Mouse (Mus musculus): ENCODE measurements around the gene Cd200r4. TPM values are rescaled to one million over a fixed set of nuclear protein-coding genes. Genes with fewer than 3 reads are reported as not detected.
"Not testable (repeated sequence)": the region's sequence is repeated elsewhere in the genome, so short reads cannot be mapped to it uniquely, and the experiment has no call there.

Gene Cd200r4
- not detected for total RNA-seq (2021)

DNA sequence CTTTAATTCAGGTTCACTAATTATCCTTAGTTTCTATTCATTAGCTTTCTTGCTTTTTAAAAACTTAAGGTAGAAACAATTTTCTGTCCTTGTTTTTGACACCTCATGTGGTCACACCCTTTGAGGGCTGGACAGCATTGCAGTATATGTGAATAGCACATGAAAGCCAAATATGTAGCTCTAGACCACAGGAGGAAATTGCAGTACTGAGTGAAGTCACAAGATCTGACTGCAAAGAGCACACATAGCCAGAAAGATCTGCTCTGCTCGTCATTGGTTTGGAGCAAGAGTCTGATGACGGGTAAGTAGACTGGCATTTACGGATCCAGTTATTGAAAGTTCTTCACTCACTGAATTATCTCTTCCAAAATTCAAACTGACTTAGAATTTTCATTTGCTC is at the start of gene Cd200r4:
TSS of gene Cd200r4 (plus strand) at position 190 of the 400 bp plus-strand sequence.
- DNase-seq, result no peak

DNA sequence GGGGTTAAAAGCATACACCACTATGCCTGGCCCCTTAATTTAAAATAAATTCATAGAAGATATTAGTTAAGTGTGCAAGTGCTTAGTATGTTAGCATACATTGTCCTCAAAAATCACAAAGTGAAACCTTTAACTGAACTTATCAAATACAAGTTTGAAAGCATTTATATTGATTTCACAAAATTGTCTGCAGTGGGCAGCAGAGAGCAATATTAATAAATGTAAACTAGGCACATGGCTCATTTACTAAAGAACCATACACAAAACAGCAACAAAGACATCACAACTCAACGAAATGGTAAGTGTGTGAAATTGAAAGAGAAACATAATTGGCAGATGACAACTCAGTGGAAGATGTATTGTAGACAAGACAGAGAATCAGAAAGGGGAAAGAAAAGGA is 49.7 kb upstream of the Cd200r4 start:
- no peak for DNase-seq

DNA sequence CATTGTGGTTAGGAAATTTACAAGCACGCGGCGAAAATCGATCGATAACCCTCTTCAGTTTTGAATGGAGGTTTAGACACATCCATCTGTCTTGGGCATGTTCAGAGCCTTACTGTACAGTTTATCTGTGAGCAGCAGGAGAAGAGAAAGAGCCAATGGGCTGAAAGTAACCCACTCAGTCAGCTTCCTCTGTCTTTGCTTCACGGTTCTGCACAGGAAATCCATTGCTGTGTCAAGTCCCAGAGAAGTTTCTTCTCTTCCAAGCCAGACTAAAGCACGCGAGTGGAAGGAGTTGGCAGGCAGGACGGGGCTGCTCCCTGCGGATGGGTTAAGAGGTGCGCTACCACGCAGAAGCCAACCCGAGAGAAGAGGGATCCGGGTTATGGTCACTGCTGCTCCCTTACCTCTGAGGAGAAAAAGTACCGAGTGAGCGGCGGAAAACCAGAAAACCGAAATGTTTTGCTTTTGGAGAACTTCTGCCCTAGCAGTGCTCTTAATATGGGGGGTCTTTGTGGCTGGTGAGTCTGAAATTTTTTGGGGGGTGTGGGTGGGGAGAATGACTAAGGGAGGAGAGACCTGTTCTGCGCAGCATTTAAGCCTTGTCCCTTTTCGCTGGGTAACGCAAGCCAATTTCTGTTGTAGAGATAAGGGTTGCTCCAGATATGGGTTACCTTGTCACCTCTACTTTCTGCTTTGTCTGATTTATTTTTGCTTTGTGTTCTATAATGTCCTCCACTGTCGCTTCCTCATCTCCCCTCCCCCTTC is 45.8 kb upstream of the Cd200r4 start, which contains the start of gene Cd200r1:
TSS of gene Cd200r1 (plus strand) at position 182 of the 765 bp plus-strand sequence.
- no peak for DNase-seq

DNA sequence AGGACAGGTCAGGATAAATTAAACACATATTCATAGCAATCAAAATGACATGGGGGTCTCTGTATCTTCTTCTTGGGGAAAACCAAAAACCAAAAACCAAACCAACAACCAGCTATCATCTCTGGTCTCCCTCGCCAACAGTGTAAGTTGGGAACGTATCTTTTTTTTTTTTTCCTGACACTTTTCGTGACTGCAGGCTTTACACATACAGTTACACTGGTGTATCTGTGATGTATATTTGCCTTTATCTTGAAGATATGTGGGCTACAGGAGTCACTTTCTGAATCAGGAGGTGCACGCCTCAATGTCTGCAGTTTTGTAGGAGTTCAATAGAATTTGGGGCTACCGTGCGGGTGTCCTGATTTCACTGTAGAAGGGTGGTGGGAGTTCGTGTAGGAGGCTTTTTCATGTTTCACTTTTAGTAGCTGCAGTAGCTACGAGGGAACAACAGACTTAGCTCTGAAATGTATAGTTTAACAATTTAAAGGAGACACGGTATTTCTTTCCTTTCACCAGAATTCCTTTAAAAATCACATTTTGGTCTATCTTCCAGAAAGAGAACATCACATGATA is 45.1 kb upstream of the Cd200r4 start:
- DNase-seq, result no peak

DNA sequence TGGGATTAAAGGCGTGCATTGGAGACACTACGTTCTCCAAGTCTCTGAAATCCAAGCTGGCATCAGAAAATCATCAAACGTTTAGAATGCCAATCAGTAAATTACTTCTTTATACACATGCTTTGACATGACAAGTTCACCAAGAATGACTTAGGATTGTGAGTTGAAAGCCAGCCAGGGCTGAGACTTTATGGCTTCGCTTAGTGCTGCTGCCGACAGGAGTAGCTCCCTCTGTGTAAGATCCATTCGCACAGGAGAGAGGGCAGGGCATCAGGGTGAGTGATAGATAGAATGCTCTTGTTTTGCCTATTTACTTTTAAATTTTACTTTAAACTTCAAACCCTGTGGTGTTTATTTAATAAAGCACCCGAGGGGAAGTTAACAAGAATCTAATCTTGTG is 44.0 kb upstream of the Cd200r4 start:
- DNase-seq, result no peak

DNA sequence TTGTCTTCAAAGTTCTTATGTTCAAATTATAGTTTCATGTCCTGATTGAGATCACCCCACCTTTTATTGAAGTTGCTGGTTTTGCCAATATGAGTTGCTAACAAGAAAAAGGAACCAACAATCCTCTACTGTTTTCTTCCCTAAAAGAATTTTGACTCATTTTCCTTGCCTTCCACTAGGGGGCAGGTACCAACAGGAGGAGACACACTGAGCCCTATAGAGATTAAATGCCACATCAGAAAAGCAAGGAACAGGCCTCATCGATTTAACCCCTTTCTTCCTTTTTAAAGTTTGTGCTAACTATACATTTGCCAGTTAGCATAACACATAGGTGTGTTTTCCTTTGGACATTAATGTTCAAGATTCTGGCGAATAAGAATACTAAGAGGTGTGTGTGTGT is 43.6 kb upstream of the Cd200r4 start:
- DNase-seq, result no peak

DNA sequence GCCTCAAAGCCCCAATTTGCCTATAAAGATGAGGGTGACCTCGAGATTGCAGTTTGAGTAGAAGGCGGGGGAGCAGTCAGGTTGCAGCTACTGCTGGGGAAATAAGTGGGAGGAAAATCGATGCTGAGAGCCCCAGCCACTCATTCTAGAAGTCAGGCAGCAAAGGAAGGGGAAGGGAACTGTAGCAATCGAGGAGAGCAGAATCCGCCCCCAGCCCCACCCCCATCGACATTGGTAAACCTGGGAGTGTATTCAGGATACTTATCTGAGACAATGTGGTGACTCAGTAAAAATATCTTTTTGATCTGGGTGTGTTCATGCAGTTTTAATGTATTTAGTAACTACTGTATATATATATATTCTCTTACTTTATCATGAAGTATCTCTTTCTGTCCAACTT is 39.0 kb upstream of the Cd200r4 start:
- DNase-seq, result no peak

DNA sequence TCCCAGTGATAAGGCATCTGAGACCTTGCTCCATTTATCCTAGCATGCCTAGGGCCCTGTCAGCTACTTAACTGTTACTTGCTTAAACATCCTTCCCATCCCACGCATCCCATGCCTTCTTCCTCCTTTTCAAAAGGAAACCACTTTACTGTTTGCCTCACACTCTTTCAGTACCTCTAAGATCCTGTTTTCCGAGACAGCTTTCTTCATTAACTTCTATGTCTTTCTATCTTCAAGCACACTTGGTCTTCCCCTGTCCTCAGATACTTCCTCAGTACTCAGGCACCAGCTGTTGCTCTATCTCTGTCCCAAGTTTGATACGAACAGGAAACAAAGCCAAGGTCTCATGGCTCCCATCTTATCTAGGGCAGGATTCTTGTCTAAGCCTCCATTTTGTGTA is 37.9 kb upstream of the Cd200r4 start:
- DNase-seq, result no peak

DNA sequence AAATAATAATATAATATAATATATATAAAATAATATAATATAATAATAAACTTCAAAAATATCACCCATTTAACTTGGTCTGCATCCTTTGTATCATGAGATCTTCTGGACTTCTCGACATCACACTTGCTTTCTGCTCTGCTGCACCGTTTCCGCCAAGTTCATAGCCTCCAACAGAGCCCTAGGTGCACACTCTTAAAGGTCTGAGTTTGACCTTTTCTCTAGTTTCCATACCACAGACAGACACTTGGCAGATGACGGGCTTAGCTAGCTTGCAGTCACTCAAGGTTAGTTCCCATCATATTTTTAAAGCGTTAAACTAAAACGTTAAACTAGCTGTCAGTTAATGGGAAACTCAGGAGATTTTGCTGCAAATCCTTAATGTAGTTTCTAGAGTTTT is 37.3 kb upstream of the Cd200r4 start:
- no peak for DNase-seq

DNA sequence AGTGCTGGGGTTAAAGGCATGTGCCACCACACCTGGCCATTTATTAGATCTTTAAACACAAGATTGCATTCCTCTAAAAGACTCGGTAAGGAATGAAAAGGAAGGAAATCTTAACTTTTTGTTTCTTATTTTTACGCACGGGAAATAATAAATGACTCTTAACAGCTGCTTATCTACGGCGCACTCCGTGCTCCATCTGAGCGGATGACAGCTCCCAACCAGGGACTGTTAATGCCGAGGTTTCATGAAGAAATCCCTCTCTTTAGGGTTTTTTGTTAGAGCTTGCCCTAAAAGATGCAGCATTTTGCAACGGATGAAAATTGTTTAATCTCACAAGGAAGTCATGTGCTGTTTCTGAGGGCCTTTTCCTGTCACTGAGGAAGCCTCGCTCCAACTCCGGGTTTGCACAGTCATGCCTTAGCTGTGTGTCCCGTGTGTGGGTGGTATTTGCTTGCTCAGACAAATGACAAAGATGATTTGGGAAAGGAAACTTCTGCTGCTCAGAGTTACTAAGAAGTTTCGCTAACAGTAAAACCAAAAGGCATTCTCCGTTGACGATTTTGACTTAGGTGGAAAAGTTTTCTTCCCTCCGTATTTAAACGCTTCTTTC is 32.9 kb upstream of the Cd200r4 start:
- DNase-seq, result peak; percentile 6 to 10

DNA sequence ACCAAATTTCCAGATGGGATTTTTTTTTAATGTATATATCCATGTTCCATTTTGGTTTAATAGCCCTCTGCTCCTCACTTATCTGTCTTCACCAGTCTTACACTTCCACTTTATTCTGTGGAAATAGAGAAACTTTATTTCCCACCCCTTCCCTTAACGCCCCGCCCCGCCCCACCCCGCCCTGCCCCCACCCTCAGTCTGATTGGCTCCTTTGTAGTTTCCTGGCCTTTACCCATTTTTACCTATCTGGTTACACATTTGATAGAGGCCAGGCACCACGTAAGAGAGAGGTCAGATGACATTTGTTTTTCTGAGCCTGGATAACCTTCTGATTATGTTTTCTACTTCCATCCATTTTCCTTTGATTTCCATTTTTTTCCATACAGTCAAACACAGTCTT is 32.0 kb upstream of the Cd200r4 start:
- no peak for DNase-seq

DNA sequence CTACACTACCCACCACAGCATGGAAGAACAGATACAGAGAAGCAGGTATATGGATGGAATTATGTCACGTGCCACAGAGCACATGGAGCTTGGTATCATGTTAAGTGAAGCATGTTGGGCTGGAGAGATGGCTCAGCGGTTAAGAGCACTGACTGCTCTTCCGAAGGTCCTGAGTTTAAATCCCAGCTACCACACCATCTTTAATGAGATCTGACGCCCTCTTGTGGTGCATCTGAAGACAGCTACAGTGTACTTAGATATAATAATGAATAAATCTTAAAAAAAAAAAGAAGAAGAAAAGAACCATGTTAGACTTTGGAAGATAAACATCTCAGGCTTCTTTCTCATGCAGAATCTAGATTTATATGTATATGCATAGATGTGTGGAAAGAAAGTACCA is 30.8 kb upstream of the Cd200r4 start:
- DNase-seq, result no peak

DNA sequence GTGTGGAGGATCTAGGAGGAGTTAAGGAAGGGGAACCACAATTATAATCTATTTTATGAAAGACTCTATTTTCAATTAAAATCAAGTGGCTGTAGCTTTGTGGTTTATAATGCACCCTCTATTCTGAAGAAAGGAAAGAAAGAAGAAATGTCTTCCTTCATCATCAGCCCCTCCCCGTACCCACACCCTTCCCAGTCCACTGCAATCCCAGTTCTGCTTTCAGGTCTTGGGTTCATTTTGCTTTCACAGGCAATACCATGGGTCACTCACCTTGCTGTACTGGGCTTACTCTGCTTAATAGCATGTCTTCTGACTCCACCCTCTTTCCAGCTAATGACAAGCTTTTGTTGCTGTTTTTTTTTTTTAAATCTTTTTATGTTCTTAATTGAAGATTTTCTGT is 24.6 kb upstream of the Cd200r4 start:
- no peak for DNase-seq

DNA sequence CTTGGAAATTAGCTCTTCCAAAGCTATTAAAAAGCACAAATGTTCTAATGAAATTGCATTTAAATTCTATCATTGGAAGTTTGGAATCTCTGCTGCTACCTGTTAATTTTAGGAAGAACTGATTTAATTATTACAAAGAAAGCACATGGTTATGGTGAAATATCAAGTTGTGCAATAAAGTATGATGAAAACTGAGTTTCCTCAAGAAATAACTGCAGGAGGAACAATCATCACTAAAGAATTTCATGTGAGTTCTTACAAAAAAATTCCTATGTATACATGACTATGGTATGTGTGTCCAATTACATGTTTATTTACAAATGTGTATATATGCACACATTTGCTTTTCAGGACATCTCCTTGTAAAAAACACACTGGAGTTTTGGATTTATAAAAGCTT is 17.1 kb upstream of the Cd200r4 start:
- DNase-seq, result no peak

DNA sequence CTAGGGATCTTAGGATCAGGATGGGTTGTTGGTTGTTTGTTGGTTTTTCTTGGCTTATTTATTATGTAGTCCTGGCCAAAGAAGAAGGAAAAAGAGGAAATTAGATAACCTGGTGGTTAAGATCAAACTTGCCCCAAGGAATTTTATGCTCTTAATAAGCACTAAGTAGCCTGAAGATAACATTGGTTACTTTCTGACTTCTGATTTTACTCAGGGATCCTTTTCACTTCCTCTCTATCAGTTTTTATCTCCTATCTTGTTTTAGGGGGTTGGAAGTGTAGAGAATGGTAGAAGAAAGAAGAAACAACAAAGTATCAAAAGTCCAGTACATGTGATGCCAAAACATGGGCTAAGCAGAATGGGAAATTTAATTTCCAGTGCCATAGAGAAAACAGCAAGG is 5.6 kb upstream of the Cd200r4 start:
- DNase-seq, result no peak

DNA sequence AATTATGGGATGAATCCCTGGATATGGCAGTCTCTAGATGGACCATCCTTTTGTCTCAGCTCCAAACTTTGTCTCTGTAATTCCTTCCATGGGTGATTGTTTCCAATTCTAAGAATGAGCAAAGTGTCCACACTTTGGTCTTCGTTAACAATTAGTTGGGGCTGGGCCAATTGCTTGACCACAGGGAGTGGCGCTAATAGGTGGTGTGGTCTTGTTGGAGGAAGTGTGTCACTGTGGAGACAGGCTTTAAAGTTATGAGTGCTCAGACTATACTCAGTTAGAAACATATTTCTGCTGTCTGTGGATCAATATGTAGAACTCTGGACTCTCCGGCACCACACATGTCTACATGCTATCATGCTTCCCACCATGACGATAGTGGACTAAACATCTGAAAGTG is 1.3 kb upstream of the Cd200r4 start:
- DNase-seq, result not testable (repeated sequence)

DNA sequence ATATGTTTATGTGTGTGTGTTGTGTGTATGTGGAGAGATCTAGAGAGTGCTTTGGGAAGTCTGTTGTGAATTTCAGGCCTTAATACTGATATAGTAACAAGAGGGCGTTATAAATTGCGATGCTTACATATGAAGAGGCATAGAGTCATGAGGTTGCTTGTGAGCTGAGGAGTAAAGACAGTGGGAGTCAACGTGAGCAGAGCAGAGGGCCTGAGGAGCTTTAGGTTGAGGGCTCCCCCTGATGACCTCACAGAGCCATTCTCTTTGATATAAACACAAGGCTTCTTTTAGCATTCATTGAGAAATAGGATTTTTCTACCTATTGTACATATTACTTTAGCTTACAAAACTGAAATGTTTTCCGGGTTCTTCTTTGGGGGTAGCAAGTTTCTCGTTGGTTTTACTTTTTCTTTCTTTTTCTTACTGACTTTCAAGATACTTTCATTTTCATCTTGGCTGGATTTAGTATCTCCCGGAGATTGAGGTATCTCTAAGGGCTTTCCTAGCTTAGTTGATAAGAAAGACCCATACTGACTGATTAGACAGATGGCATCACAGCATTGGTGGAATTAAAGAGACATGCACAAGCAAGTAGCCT is 1.0 kb downstream of the Cd200r4 start:
- no peak for DNase-seq

DNA sequence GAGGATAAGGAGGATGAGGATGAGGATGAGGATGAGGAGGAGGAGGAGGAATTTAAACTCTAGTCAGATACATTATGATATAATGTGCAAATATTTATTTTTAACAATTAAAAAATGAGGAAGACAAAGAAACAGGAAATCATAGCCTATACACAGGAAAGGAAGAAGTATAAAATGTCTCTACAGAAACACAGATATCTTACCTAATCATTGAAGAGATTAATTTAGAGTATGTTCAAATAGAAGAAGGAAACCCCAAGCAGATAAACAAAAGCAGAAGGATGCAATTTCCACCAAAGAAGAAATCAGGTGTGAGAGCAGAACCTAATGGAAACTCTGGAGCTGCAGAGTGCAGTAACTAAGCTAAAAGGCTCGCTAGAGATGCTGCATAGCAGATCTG is 6.5 kb downstream of the Cd200r4 start:
- DNase-seq, result no peak

DNA sequence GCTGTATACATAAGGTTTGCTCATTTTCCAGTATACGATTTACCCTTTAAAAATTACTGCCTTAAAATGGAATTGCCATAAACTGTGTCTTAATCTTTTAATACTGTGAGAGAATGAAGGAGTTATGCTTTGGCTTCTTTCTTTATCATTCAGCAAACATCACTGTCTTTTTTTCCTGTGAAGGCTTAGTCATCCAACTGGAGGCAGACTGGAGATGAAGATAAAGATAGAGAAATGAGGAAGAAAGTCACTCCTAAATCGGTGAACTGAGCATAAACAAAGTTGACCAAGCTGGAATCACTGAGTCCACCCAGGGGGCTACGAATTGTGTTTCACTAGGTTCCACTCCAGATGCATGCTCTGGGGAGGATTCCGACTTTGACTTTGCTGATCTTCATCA is 9.0 kb downstream of the Cd200r4 start:
- no peak for DNase-seq

DNA sequence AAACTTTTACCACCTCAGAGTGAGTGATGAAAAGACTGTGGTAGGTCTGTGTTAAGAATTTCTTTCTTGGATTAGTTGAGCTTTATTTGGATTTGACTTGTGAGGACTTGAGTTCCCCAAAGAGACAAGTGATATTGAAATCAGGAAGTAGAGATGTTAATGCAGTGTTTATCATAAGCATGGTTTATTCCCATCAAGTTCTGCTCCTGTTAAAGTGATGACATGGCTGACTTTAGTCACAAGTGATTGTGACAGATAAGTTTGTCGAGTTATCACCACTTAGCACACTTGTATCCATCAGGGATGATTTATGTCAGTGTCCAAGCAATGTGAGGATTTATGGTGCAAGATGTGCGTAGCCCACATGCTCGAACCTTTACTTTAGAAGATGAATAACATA is 20.8 kb downstream of the Cd200r4 start:
- no peak for DNase-seq

DNA sequence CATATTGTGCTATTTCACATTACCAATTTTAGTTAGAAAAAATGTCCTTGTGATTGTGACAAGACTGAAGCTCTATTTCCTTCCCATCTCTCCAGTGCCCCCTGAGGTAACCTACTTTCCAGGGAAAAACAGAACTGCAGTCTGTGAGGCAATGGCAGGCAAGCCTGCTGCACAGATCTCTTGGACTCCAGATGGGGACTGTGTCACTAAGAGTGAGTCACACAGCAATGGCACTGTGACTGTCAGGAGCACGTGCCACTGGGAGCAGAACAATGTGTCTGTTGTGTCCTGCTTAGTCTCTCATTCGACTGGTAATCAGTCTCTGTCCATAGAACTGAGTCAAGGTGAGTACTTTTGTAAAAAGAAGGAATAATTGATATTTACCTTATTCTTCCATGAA is 21.7 kb downstream of the Cd200r4 start:
- peak in 1 of 2 experiments; percentile 6 for DNase-seq

DNA sequence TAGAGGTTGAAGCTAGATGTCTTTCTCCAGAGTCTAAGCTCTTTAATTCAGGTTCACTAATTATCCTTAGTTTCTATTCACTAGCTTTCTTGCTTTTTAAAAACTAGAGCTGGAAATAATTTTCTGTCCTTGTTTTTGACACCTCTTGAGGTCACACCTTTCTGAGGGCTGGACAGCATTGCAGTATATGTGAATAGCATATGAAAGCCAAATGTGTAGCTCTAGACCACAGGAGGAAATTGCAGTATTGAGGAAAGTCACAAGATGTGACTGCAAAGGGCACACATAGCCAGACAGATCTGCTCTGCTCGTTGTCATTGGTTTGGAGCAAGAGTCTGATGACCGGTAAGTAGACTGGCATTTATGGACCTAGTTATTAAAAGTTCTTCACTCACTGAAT is 55.3 kb downstream of the Cd200r4 start, which contains the start of gene Cd200r2:
TSS of gene Cd200r2 (plus strand) at position 301 of the 400 bp plus-strand sequence.
- no peak for DNase-seq

DNA sequence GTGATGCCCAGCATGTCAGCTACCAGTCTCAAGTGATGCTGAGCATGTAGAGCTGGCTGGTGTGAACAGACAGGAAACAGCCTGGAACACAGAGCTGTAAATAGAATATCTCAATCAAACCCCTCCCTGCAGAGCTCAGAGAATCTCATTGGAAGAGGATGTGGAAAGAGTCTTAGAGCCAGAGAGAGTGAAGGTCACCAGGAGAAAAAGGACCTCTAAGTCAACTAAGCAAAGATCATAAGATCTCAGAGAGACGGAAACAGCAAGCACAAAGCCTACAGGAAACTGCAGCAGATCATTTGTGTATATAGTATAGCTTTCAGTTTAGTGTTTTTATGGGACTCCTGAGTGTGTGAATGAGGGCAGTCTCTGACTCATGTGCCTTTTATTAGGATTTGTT is 63.6 kb downstream of the Cd200r4 start:
- no peak for DNase-seq

DNA sequence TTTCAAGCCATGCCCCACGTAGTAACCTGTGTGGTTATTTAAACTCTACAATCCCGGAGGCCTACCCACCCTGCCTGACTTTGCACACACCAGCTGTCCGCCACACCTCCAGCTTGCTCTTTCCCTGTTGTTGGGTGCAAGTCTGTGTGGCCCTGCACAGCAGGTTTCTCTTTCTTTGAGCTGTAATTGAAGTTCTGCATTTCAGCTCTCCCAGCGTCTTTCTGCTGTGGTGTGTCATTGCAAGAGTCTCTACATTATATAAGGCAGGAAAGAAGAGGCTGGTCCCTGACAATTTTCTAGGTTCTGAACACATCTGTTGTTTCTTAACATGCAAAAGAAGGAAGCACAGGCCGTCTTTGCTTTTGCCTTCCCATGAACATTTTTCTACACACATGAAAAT is 65.1 kb downstream of the Cd200r4 start:
- no peak for DNase-seq
